Mouse (Mus musculus): ENCODE results near the gene Mgarp. TPM values are rescaled to one million over a fixed set of nuclear protein-coding genes. Genes with fewer than 3 reads are reported as not detected.

The Mgarp gene
- polyA plus RNA-seq, 1 experiment from 2014 or later: 21.1 TPM

- Histone ChIP-seq H3K27ac (no peak overlapping the region), H3K4me1 (peaks cover 3% of the 10 kb centered on the region), H3K9me3 (no peaks in the 10 kb centered on the region), H3K27me3 (ENCODE audit: insufficient read depth, poor library complexity, severe bottlenecking) (no peaks in the 10 kb centered on the region), H3K4me3 (no peak overlapping the region), H3K36me3 (no peaks in the 10 kb centered on the region)
- 79% methylated on average over 5 of the region's 5 CpGs for WGBS
- DNase-seq (ENCODE audit: low spot score): no peak
These were observed 23.0 kb downstream of the Mgarp start for GRCm38 (mm10) chr3:51373544-51373943.

DNA sequence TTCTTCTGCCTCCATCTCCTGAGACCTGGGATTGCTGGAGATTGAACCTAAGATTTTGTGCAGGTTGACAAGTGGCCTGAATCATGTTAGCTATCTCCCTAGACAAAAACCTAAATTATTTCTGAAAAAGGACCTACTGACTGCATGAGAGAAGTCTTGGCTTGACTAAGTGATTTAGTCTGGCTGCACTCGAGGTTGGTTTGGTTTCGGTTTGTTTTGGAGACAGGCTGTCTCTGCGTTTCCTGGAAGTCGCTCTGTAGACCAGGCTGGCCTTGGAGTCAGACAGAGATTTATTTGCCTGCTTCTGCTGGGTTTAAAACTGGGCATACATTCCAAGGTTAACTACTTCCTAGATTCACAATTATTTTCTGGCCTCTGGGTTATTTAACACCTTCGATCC lies 23.7 kb downstream of the Mgarp start:
- WGBS: 67% methylated on average over 5 of the region's 5 CpGs
- Histone ChIP-seq H3K27ac (no peak overlapping the region), H3K4me3 (no peak overlapping the region), H3K27me3 (ENCODE audit: insufficient read depth, poor library complexity, severe bottlenecking) (no peaks in the 10 kb centered on the region), H3K4me1 (no peaks in the 10 kb centered on the region), H3K36me3 (no peaks in the 10 kb centered on the region), H3K9me3 (no peaks in the 10 kb centered on the region)
- DNase-seq (ENCODE audit: low spot score): no peak

GRCm38 (mm10) chr3:51371826-51372225 lies 24.7 kb downstream of the Mgarp start:
- 65% methylated on average over 2 of the region's 2 CpGs for WGBS
- Histone ChIP-seq H3K27me3 (ENCODE audit: insufficient read depth, poor library complexity, severe bottlenecking) (no peaks in the 10 kb centered on the region), H3K4me3 (no peak overlapping the region), H3K9me3 (no peaks in the 10 kb centered on the region), H3K36me3 (no peaks in the 10 kb centered on the region), H3K27ac (no peak overlapping the region), H3K4me1 (no peaks in the 10 kb centered on the region)
- no peak for DNase-seq (ENCODE audit: low spot score)

GRCm38 (mm10) chr3:51368011-51368410 lies 28.5 kb downstream of the Mgarp start:
- 79% methylated on average over 4 of the region's 4 CpGs for WGBS
- peaks cover 9% of the 10 kb centered on the region for H3K4me1 ChIP-seq
- no peak for DNase-seq (ENCODE audit: low spot score)

DNA sequence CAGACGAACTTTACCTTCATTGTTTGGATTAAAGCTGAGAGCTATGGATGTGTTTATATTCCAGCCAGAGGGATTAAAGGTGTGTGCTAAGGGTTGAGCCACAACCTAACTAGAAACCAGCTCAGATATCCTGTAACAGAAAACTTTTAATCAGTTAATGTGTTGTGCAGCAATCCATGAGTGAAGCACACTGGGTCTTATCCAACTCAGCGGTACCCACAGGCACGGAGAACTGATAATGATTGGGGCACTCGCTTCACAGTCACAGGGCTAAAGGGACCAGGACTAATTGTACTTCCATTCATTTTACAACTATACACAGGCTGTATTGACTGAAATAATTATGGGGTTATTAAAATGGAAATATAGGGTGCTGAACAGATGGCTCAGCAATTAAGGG lies 29.6 kb downstream of the Mgarp start:
- no peak for DNase-seq (ENCODE audit: low spot score)
- Histone ChIP-seq H3K4me3 (no peak overlapping the region), H3K27ac (no peak overlapping the region), H3K4me1 (peaks cover 9% of the 10 kb centered on the region), H3K27me3 (ENCODE audit: insufficient read depth, poor library complexity, severe bottlenecking) (0 out of 2 replicates have a peak, but pooled peaks cover 7% of the 10 kb centered on the region), H3K36me3 (no peaks in the 10 kb centered on the region), H3K9me3 (no peaks in the 10 kb centered on the region)
- 64% methylated on average over 4 of the region's 4 CpGs for WGBS

More at GRCm38 (mm10) chr3:51368011-51368410, 28.5 kb downstream of the Mgarp start:
- Histone ChIP-seq H3K36me3 (no peaks in the 10 kb centered on the region), H3K9me3 (no peaks in the 10 kb centered on the region), H3K27ac (no peak overlapping the region), H3K27me3 (ENCODE audit: insufficient read depth, poor library complexity, severe bottlenecking) (0 out of 2 replicates have a peak, but pooled peaks cover 7% of the 10 kb centered on the region), H3K4me3 (no peak overlapping the region)

- peaks cover 9% of the 10 kb centered on the region for H3K4me1 ChIP-seq
- WGBS: 8% methylated on average over 3 of the region's 3 CpGs
- DNase-seq (ENCODE audit: low spot score): no peak
- H3K27ac ChIP-seq: peak overlapping the region; percentile 79; the same call in 1 of the 2 replicates
- H3K9me3 ChIP-seq: no peaks in the 10 kb centered on the region
- H3K36me3 ChIP-seq: no peaks in the 10 kb centered on the region
- H3K27me3 ChIP-seq (ENCODE audit: insufficient read depth, poor library complexity, severe bottlenecking): 0 out of 2 replicates have a peak, but pooled peaks cover 7% of the 10 kb centered on the region
- peak overlapping the region; percentile 65 for H3K4me3 ChIP-seq
These were observed 31.0 kb downstream of the Mgarp start for GRCm38 (mm10) chr3:51365517-51365882.

DNA sequence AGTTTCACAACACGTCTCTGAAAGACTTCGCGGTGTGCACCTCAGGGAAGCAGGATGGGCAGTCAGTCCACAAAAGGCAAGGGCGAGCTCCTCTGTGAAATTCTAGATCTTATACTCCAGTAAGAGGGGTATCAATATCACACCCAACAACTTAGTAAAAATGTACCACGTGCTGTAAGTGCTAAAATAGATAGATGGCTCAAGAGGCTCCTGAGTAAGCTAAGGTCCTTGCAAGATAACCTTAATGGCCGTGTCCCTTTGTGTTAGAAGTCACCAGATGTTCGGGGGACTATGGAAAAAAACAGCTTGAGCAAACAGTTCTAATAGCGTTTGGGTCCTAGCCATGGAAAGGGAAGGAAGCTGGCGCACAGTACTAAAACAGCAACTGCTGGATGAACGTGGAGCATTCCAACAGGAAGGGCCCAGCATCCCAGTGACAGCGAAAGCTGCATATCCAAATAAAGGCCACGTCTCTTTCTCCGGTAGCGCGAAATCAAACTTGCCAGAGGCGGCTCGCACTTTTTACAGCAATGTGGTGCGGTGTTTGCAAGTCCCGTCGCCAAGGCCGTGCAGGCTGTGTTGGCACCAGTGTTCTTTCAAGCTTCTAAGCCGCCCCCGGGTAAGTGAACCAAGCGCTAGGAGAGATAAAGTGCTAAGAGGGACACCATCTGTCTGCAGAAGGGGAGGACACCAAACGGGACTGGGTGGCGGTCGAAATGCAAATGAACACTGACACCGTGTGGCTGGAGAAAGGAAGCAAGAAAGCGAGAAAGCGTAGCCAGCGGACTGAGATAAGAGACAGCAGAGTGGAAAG lies 31.6 kb downstream of the Mgarp start:
- no peaks in the 10 kb centered on the region for H3K9me3 ChIP-seq
- whole genome bisulfite sequencing: 6% methylated on average over 31 of the region's 31 CpGs
- H3K27ac ChIP-seq: peak overlapping the region; percentile 79

GRCm38 (mm10) chr3:51361066-51361465 lies 35.5 kb downstream of the Mgarp start:
- H3K27me3 ChIP-seq (ENCODE audit: insufficient read depth, poor library complexity, severe bottlenecking): 0 out of 2 replicates have a peak, but pooled peaks cover 7% of the 10 kb centered on the region
- no peak for DNase-seq (ENCODE audit: low spot score)
- H3K27ac ChIP-seq: no peak overlapping the region
- 20% methylated on average over 9 of the region's 9 CpGs for WGBS
- peak overlapping the region; percentile 9; the same call in 1 of the 2 replicates for H3K4me3 ChIP-seq
- H3K9me3 ChIP-seq: no peaks in the 10 kb centered on the region
- H3K4me1 ChIP-seq: peaks cover 19% of the 10 kb centered on the region
- H3K36me3 ChIP-seq: no peaks in the 10 kb centered on the region

More for the DNA sequence above, 31.6 kb downstream of the Mgarp start:
- Histone ChIP-seq H3K4me3 (peak overlapping the region; percentile 65), H3K36me3 (no peaks in the 10 kb centered on the region), H3K27me3 (ENCODE audit: insufficient read depth, poor library complexity, severe bottlenecking) (0 out of 2 replicates have a peak, but pooled peaks cover 7% of the 10 kb centered on the region), H3K4me1 (peaks cover 9% of the 10 kb centered on the region)
- peak; percentile 96 for DNase-seq (ENCODE audit: low spot score)

- DNase-seq (ENCODE audit: low spot score): no peak
- Histone ChIP-seq H3K36me3 (no peaks in the 10 kb centered on the region), H3K27me3 (ENCODE audit: insufficient read depth, poor library complexity, severe bottlenecking) (0 out of 2 replicates have a peak, but pooled peaks cover 7% of the 10 kb centered on the region), H3K27ac (no peak overlapping the region), H3K4me3 (peak overlapping the region; percentile 81), H3K9me3 (no peaks in the 10 kb centered on the region), H3K4me1 (peaks cover 14% of the 10 kb centered on the region)
- 15% methylated on average over 14 of the region's 14 CpGs for WGBS
These were observed 36.8 kb downstream of the Mgarp start for GRCm38 (mm10) chr3:51359558-51360307.

DNA sequence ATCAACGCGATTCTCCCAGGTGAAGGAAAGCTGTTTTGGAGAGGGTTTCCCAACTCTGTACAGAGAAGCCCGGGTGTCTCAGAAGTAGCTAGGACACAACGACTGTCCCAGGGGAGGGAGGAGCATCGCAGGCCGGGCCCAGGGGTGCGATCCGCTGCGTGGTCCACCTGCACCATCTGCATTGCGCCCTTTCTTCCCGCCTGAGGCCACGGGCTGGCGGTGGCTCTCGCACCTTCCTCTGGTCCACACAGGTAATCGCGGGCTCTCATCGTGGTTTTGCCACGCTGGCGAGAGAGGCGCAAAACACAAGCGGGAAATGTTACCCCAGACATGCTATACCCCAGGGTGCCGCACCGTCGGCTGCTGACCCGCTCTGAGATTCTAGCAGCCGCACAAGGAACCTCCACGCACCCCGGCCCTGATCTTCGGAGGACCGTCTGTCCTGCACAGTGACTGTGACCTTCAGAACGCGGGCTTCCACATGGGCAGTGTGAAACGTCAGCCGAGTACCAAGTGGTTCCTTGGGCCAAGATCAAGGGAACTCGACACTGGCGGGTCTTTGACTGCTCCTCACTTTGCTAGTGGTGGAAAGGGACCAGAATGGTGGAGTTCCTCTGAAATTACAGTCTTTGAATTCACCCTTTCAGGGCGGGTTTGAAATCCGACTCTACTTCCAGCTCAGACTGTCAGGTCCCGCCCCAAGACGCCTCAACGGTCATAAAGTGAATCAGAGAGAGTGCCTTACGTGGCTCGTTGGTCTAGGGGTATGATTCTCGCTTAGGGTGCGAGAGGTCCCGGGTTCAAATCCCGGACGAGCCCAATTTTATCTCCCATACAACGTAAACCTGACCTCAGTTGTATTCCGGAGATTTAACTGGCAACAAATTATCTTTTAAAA lies 37.6 kb downstream of the Mgarp start:
- WGBS: under 1% methylated on average over 50 of the region's 50 CpGs
- peak; percentile 95 for DNase-seq (ENCODE audit: low spot score)
- H3K36me3 ChIP-seq: no peaks in the 10 kb centered on the region

DNA sequence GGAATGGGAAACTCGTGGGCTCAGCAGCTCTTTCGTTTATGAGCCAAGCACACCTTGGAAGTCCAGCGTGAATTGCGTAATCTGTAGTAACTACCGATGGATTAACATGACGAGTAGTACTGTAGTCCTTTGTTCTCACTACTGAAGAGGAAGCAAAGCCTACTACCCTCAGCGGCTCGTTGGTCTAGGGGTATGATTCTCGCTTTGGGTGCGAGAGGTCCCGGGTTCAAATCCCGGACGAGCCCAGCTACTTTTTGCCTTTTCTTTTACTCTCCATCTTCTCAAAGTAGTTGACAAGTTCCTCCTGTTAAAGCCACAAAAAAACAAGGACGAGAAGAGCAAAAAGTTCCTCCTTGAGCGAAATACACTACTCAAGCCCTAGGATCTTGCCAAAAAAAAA lies 38.4 kb downstream of the Mgarp start:
- H3K27ac ChIP-seq: no peak overlapping the region
- WGBS: 1% methylated on average over 15 of the region's 15 CpGs
- H3K36me3 ChIP-seq: no peaks in the 10 kb centered on the region
- H3K9me3 ChIP-seq: no peaks in the 10 kb centered on the region
- H3K27me3 ChIP-seq (ENCODE audit: insufficient read depth, poor library complexity, severe bottlenecking): no peaks in the 10 kb centered on the region
- peak; percentile 90 for DNase-seq (ENCODE audit: low spot score)
- H3K4me3 ChIP-seq: peak overlapping the region; percentile 81
- H3K4me1 ChIP-seq: peaks cover 10% of the 10 kb centered on the region

More for the DNA sequence above, 37.6 kb downstream of the Mgarp start:
- Histone ChIP-seq H3K27ac (peak overlapping the region; percentile 85), H3K27me3 (ENCODE audit: insufficient read depth, poor library complexity, severe bottlenecking) (0 out of 2 replicates have a peak, but pooled peaks cover 5% of the 10 kb centered on the region), H3K4me1 (peaks cover 10% of the 10 kb centered on the region), H3K9me3 (no peaks in the 10 kb centered on the region), H3K4me3 (peak overlapping the region; percentile 81)

DNA sequence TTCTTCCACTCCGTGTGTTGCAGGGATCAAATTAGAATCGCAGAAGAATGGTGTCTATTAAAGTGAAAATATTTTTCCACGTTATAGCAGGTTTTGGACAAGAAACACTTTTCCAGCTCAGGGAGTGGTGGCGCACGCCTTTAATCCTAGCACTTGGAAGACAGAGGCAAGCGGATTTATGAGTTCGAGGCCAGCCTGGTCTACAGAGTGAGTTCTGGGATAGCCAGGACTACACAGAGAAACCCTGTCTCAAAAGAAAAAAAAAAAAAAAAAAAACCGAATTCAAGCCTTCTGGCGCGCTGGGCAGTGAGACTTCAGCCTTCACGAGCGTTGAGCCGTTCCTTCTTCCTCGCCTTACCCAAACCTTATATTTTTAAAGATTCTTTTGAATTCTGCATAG lies 38.9 kb downstream of the Mgarp start:
- Histone ChIP-seq H3K36me3 (no peaks in the 10 kb centered on the region), H3K4me3 (peak overlapping the region; percentile 81), H3K9me3 (no peaks in the 10 kb centered on the region), H3K4me1 (peaks cover 10% of the 10 kb centered on the region), H3K27me3 (ENCODE audit: insufficient read depth, poor library complexity, severe bottlenecking) (no peaks in the 10 kb centered on the region), H3K27ac (no peak overlapping the region)
- WGBS: 10% methylated on average over 14 of the region's 14 CpGs
- DNase-seq (ENCODE audit: low spot score): no peak
